Mouse (Mus musculus): ENCODE measurements around the gene Cask.

GRCm38 (mm10) chrX:13718283-13718682 lies 132.9 kb downstream of the Cask start:
- TF ChIP-seq POLR2A (IDR thresholded peaks at IDR 0.05; ENCODE audit: control insufficient read depth, extremely low read depth, insufficient read depth, low read length, poor library complexity) (no peak), CTCF (IDR thresholded peaks at IDR 0.05; ENCODE audit: borderline replicate concordance, control insufficient read depth, extremely low read depth, insufficient read depth, low read length, poor library complexity) (no peak)
